Mouse (Mus musculus) megakaryocyte, embryonic 14.5 days (primary cell): ENCODE data around the gene Golga5.

Experiments used
- FLI1 ChIP-seq: IDR thresholded peaks from 2 replicates; pipeline ENCODE4 v1.6.1; 2012; ENCODE audit warnings: low read length, inconsistent platforms, mixed read lengths
- GATA1 ChIP-seq: IDR thresholded peaks from 3 replicates; pipeline ENCODE4 v1.6.1; 2012; ENCODE audit warnings: mixed read lengths, low read length, inconsistent platforms, borderline replicate concordance

- TF ChIP-seq FLI1, result no peak
- TF ChIP-seq GATA1, result no peak
Measured at GRCm38 (mm10) chr12:102501848-102502595, 33.1 kb downstream of the Golga5 start.
